Mouse (Mus musculus) c-Kit-positive CD71-negative TER-119-negative erythroid progenitor cells, embryonic 14.5 days (primary cell): ENCODE results near the gene Ubald1.

Source experiments
- DNase-seq: peaks from one replicate; pipeline ENCODE4 v3.0.0-alpha.2; 2013; ENCODE audit warnings: low read depth

The Ubald1 gene

DNA sequence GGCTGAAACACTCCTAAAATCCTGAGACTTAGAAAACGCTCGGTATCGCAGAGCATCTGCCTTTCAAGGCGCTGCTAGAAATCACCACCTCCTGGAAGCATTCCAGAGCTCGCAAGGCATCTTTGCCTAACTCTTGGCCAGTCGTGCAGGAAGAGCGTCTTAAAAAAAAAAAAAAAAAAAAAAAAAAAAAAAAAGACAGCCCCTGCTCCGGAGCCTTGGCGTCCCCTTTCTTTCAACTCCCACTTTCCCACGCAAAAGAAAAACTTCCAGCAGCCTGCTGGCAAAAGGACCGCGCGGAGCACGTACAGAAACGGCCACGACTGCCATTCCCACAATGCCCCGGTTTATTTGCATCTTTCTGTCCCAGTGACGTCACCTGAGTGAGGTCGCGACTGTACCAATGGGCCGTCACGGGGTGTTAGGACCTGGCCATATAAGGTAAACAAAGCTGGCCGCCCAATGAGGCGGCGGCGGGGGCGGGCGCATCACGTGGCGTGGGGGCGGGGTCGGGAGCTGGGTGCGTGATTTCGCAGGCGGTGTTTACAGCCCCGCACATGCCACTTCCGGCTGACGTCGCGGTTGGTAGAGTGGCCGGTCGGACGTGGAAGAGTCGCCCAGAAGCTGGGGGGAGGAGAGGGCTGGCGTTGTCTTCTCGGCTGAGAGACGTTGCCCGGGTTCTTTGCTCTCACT lies at the start of gene Ubald1:
TSS of gene Ubald1 (minus strand) at position 180 of the 690 bp plus-strand sequence.
- peak; percentile 95 for DNase-seq

DNA sequence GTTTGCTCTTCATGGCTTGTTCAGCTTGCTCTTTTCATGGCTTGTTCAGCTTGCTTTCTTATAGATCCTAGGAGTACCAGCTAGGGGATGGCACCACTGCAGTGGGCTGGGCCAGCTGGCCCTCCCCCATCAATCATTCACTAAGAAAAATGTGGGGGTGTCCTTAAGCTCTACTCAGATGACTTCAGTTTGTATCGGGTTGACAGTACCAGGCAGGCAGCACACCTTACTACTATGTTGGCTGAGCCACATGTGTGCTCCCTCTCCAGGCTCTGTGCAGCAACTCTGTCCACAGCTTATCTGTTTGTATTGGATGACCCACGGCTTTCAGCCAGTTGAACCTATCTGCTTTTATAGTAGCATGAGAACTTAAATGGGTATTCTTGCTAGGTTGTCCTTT lies 48.4 kb upstream of the Ubald1 start:
- no peak for DNase-seq

DNA sequence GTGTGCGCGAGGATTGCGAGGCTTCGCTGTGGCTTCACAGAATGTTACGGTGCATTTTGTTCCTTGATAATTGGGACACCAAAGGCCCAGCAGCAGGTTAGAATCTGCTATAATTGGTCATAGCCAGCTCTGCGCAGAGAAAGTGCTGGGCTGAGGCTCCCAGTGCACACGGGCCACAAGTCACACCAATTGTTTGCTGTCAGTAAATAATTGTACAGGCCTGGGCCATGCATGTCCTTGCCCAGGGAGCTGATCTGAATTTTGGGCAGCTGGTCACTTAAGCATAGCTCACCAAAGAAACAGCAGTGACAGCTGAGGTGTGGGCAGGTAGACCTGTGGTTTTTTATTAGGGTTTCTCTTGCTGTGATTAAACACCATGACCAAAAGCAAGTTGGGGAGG lies 47.9 kb upstream of the Ubald1 start:
- DNase-seq: no peak

DNA sequence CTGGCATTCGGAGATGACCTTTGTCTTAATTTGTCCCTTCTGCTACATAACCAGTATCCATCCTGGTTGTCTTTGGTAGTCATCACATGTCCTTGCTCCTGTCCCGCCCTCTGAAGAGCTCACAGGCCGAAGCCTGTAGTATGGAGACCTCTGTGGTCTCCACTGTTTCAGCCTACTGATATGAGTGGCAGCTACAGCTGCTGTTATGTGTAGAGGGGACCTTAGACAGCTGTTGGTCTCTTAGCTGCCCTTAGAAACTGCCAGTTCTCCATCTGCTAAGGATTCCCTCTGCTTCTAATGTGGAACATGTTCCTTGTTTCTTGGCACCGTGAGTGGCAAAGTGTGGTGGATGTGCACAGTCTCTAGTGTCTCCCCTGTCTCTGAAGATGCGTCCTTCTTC lies 43.9 kb upstream of the Ubald1 start:
- no peak for DNase-seq

DNA sequence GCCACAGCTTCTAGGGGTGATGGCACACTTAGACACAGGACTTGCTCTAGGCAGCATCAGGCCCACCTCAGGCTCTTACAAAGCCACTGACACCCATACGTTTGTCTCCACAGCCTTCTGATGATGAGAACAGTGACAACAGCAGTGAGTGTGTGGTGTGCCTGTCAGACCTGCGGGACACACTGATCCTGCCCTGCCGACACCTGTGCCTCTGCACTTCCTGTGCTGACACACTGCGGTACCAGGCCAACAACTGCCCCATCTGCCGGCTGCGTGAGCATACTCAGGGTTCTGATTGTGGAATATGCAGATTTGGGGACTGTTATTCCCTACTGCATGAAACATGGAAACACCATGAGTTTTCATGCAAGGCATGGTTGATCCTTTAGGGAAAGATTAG lies 42.4 kb upstream of the Ubald1 start:
- DNase-seq: no peak

DNA sequence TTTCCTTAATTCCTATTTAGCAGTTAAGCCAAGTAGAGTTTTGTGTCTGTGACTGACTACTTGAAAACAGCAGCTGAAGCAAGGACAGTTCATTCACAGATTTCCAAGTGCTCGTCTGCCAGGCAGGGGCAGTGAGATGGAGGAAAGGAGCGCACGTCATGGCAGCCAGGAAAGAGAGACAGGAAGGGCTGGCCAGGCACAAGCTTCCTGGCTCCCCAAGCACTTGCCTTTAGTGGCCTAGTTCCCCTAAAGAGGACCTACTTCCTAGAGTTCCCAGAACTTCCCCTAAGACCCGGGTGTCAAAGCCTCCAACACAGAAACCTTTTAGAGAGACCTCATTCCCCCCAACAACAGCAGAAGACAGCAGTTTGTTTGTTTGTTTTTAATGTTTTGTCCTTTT lies 40.4 kb upstream of the Ubald1 start:
- no peak for DNase-seq

DNA sequence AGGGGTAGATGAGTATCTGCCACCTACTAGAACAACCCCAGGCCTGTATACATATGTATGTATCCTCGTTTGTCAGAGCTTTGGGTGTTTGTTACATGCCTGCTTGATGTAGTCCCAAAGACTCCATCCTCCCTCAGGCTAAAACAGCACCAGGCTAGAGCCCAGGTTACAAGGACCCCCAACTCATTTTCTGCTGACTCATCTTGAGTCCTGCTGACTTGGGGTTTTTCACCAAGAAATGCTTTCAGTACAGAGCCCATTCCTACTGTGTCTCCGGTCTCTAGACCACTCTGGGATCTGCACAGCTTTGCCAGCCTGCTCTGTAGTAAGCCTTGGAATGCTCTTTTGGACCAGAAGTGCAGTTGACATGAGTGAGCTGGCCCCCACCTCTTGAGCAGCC lies 36.5 kb upstream of the Ubald1 start:
- DNase-seq: no peak

DNA sequence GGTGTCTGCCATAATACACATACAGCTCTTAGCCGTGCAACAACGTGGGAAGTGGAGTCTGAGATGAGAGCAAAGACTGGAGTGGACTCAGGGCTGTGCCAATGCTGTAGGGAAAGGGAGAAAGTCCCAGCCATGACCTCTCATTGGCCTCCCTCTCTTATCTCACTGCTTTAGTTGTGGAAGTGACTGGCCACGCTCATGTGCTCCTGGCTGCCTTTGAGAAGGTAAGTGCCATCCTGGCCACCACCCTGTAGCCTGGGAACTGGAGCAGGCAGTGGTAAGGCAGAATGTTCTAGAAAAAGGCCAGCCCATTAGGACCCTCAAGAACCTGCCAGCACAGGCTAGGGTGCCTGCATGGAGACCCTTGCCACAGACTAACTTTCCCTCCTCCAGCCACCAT lies 35.8 kb upstream of the Ubald1 start:
- DNase-seq: no peak

DNA sequence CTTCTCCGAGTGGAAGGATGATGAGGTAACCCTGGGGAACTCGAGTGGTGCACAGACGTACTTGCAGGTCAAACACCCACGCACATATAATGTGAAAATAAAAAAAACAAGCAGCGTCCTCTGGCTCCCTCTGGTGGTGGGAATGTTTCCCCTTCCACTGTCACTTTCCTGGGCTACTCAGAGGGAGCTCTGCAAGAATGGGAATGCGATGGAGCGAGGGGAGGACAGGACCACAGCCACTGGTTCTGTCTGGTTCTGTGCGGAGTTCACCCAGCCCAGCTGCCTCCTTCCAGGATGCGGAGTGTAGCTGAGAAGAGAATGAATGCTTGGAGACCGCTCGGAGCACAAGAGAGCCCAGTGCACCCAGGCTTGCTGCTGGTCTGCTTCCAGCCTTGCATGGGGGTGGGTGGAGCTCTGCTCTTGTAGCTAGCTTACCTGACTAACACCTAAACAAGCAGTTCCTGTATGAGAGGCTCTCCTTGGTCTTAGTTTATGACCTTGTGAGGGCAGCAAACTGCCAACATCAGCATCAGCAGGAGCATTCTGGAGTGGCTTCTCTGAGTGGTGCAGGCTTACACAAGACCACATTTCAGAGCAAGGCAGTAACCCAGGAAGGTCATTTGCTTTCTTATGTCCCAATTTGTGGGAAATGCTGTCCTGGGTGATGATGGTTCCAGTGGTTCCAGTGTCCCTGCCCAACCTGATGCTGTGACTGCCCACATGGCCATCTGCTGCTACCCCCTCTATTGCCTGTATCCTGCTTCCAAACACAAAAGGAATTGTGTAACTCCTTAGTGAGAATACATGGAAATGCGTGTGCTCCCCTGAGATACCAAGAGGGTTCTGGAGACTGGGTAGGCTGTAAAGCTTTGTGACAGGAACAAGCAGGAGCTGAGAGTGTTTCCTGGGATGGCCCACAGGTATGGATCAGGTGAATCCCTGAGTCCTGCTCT lies 33.9 kb upstream of the Ubald1 start:
- peak; percentile 72 for DNase-seq

DNA sequence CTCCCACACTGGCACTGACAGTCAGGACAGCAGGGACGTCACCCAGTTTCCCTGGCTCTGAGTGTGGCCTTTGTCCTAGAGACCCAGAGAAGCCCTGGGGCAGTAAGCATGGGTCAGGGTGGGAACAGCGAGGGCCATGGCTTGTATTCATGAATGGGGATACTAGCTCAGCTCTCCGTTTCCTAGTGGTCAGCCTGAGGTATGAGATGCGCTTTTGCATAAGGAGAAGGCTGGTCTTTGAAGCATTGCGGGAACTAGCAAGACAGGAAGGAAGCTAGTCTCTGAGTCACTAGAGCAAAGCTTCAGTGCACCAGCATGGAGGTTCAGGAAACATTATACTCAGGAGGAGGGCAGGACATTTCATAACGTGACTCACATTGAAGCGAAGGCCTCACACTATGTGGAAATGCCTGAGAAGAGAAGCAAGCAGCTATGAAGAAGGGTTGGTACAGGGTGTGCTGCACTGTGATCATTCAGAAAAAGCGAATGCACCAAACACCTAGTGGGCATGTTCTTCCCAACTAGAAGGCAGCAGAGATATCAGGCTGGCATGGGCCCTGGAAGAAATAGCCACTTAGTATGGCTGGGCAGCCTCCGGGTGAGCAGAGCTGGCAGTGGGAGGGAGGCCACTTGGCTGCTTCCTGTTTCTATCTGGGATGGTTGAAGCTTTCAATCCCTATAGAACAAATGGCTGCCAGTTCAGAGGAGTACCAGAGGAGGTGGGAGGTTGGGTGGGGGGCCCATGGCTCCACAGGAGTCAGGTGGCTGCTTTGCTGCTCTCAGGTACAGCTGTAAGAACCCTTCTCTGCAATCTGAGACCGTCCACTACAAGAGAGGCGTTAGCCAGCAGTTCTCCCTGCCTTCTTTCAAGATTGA lies 33.0 kb upstream of the Ubald1 start:
- peak; percentile 62 for DNase-seq

DNA sequence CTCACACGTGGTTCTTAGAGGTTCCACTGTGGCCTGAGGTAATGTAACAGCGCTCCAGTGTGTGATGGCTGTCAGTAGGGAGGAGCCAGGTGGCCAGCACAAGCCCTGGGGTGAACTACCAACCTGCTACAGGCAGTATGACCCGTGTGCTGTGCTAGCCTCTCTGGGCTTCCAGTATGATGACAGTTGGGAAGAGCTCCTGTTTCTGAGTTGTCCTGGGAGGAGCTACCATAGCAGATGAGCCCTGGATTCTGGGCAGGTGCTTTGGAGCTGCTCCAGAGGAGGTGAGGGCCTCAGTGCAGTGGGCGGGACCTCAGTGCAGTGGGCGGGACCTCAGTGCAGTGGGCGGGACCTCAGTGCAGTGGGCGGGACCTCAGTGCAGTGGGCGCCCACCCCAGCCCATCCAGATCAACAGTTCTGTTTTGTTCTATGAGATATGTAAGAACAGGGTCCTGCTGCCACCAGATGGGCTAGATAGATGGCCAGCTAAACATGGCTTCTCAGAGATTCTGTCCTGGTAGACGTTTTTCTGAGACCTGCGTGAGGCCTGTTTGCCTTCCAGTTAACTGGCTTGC lies 32.0 kb upstream of the Ubald1 start:
- DNase-seq: no peak

DNA sequence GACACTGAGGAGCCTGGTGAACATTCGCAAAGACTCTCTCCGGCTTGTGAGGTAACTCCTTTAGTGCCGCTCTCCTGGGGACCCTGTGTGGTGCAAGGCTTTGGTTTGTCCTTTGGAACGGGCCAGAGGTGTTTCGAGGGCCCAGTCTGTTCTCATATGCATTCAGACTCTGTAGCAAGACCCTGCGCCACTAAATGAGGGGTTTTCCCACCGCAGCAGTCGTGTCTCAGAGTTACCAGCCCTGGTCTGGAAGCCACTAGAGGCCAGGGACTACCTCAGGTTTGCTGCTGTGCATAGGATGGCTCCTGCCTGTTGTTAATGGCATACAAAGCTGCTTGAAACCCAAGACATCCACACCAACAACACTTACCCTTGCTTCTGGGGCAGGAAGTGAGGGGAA lies 30.6 kb upstream of the Ubald1 start:
- DNase-seq: no peak

DNA sequence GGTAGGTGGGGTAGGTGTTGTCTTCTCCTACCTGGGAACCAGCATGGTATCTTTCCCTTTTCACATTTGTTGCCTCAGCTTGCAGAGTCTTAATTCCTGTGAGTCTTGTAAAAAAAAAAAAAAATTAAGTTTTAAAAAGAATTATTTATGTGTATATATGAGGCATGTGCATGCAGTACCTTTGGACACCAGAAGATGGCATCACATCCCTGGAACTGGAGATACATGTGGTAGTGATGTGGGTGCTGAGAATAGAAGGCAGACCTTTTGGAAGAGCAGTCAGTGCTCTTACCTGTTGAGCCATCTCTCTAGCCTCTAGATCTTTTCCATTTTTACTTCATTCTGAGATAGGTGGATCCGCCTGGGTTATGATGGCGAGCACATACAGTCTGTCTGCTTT lies 29.6 kb upstream of the Ubald1 start:
- DNase-seq: no peak

DNA sequence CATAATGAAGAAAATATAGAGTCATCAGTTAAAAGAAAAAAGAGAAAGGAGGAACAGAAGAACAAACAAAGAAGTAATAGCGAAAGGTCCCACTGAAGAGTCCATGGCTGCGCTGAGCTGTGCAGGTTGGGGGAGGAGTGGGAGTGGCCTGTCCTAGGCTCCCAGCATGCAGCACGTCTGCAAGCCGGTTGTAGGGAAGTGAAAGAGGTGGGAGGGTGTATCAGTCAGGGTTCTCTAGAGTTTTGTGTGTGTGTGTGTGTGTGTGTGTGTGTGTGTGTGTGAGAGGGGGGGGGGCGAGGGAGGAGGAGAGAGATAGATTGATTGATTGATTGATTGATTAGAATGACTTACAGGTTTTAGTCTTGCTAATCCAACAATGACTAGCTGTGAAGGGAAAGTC lies 27.9 kb upstream of the Ubald1 start:
- no peak for DNase-seq

DNA sequence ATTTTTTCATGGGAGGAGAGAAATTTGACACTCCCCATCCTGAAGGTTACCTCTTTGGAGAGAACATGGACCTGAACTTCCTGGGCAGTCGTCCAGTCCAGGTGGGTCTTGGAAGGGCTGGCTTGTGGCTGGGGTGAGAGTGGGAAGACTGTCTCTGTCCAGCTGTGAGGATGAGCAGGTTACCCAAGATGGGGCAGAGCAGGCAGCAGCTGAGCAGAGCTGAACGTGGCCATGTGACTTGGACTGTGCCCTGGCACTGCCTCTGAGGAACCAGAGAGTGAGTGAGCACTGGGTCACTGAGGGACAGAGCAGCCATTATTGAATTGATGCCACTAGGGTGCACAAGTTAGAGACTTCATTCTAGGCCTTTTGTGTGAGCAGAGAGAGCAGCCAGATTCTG lies 27.3 kb upstream of the Ubald1 start:
- no peak for DNase-seq

DNA sequence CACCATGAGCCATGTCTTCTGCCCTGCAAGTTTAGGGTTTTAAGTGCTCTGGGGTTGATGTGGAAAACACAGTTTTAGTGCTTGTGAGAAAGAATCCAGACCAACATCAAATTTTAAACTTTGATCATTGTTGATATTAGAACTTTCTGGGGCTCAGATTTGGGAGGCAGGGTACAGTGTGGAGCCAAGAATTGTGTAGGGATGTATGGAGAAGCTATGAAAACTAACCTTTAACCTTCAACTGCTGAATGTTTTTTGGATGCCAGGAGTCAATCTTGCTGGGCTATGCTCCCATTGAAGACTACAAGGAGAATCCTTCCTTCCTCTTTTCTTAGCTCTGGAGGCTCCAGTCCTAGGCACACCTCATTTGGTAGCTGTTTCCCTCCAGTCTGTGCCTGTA lies 26.4 kb upstream of the Ubald1 start:
- DNase-seq: no peak

DNA sequence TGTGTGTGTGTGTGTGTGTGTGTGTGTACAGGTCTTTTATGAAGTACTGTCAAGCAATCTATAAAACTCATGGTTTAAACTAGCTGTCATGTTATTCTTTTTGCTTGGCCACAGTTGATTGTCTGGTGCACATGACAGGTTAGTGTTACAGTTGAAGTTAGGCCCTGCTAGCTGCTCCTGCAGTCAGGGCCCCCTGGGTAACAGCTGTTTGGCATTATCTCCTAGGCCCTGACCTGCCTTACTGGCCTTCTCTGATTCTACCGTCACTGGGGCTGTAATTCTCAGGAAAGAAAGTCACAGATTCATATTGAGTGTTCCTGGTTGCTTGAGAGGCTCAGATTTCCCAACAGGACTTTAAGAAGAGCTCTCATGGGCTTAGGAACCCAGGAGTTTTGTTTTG lies 25.5 kb upstream of the Ubald1 start:
- no peak for DNase-seq

DNA sequence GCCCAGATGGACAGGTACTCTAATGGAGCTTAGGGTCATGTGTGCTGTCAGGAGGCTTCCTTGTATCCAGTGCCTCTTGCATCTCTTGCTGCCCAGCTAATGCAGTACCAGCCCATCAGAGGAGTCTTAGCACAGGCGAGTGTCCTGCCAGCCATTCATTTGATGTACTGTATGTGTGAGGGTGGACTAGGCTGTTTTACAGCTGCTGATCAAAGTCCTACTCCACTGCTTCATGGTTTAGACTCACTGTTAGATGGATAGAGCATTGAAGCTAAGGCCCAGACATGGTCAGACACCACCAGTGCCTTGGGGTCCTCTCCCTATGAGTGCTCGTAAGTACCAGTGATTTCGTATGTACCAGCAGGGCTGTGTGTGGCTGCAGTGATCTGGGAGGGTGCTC lies 24.8 kb upstream of the Ubald1 start:
- no peak for DNase-seq

DNA sequence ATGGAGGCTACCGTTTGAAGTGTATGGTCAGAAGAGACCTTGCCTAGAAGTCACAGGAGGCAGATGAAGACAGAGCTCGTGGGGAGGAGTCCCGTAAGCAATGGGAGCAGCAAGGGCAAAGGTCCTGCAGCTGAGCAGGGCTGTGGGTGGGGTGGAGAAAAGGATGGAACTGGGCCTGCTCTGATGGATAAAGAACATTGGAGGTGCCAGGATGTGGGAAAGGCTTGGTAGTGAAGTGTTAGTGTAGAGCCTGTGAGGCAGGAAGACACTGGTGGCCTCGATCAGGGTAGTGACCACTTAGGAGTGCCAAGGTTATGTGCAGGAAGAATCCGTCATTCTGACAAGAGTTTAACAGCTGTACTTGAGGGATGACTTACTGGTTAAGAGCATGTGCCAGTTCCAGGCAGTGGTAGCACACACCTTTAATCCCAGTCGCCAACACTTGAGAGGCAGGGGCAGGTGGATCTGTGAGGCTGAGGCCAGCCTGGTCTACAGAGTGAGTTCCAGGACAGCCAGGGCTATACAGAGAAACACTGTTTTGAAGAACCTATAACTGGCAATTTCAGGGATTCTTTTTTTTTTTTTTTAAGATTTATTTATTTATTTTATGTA lies 23.5 kb upstream of the Ubald1 start:
- DNase-seq: no peak

DNA sequence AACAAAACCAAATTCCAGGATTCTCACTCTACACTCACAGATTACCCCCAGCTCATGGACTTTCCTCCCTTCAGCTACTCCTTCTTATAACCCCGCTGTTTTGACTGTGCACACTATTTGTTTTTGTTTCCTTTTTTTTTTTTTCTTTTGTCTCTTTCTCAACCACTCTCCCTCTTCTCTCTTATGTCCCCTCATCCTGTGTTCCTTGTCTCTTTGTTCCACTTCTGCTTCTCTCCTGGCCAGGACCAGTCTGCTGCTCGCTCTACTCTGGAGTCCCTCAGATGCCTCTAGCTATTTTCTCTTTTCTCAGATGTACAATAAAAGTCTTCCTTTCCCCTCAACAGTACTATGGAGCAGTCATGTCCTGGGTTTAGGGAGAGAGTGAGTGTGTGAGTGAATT lies 22.3 kb upstream of the Ubald1 start:
- DNase-seq: no peak

DNA sequence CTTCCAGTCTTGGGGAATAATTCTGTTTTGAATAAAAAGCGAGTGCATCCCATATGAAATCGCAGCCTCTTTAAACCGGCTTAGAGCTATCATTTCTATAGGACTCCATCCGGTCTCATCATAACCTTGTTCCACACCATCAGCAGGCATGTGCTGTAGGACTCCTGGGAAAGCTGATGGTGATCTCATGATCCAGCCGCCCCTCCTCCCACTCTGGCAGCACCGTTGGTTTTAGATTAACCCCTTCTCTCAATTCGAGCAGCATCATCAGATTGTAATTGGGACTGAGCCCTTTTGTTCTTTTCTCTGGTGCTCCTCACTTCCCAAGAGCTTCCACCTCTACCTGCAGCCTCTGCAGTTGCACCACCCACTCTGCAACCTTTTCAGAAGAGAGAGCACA lies 21.1 kb upstream of the Ubald1 start:
- DNase-seq: no peak

DNA sequence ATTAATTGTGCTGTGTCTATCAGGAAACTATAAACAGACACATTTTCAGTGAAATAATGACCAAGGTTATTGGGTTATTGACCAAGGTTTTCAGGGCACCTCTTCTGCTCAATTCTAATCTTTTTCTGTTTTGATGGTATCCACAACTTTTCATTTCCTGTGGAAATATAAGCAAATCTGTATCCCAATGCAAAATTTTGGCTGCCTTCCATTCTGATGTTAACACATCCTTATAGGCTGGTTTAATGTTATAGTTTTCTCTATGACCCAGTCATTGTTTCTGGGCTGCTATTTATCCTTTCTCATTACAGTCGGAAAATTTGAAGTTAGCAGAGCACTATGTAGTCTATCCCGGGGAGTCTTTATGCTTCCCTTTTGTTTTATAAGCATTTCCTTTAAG lies 19.6 kb upstream of the Ubald1 start:
- DNase-seq: no peak
